Mouse (Mus musculus): ENCODE data around the gene Haus8. TPM values are rescaled to one million over a fixed set of nuclear protein-coding genes. Genes with fewer than 3 reads are reported as not detected.
"Not testable (repeated sequence)": the region's sequence is repeated elsewhere in the genome, so short reads cannot be mapped to it uniquely, and the experiment has no call there.

Gene Haus8
- polyA plus RNA-seq, 1 experiment: 3.1 TPM

DNA sequence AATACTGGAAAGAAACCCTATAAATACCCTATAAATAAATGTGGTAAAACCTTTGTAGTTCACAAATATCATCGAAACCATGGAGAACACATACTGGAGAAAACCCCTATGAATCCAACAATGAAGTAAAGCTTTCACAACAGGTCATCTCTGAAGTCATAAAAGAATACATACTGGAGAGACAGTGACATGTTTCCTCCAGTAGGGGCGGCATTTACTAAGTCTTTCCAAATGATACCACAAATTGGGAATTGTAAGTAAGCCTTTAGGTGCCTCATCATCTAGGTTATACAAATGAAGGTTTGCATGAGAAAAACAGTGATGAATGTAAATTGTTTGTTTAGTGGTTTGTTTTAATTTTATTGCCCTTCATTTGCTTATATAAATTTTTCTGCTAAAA lies 48.2 kb downstream of the Haus8 start:
- Histone ChIP-seq H3K36me3 (ENCODE audit: control insufficient read depth, insufficient read depth, low read length) (no peaks in the 10 kb centered on the region), H3K27ac (ENCODE audit: insufficient read depth, low read depth, low read length) (no peak overlapping the region), H3K4me3 (ENCODE audit: insufficient read depth, low read depth, low read length) (no peak overlapping the region), H3K27me3 (replicated peaks; ENCODE audit: control insufficient read depth, insufficient read depth, low read length) (no peaks in the 10 kb centered on the region), H3K4me1 (ENCODE audit: control insufficient read depth, insufficient read depth, low read length) (no peaks in the 10 kb centered on the region)
- whole genome bisulfite sequencing: 47% methylated on average over 2 of the region's 2 CpGs
- peak; percentile 33 for DNase-seq
- TF ChIP-seq CTCF (conservative IDR thresholded peaks at IDR 0.05; ENCODE audit: insufficient read depth, insufficient read length, low read depth, low read length): no peak
- no peak for TF ChIP-seq POLR2A (IDR thresholded peaks at IDR 0.05; ENCODE audit: low read depth, low read length)

- 73% methylated on average over 5 of the region's 5 CpGs for WGBS
- DNase-seq; H3K4me1 ChIP-seq (ENCODE audit: control insufficient read depth, insufficient read depth, low read length); H3K27me3 ChIP-seq (replicated peaks; ENCODE audit: control insufficient read depth, insufficient read depth, low read length); H3K36me3 ChIP-seq (ENCODE audit: control insufficient read depth, insufficient read depth, low read length); H3K4me3 ChIP-seq (ENCODE audit: insufficient read depth, low read depth, low read length); H3K27ac ChIP-seq (ENCODE audit: insufficient read depth, low read depth, low read length): not testable (repeated sequence)
Measured at GRCm38 (mm10) chr8:71214266-71214665, 58.5 kb downstream of the Haus8 start.

DNA sequence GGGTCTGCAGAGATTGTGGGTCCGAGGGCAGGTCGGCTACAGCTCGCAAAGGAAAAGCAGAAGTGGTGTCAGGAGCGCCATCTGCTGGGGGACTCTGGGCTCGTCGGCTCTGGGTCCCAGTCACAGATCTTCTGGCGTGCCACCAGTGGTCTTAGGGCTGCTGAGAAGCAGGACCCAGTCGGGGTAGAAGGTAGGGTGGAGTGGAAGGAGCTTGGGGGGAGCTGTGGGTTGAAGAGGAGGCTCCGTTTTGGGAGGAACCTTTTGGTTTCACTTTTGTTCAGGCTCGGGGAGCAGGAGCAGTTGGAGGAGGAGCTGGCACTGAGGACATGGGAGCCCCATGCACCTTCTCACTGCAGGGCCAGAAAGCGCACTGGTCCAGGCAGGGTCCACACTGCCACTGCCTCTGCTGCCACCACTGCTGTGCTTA lies 67.2 kb downstream of the Haus8 start:
- not testable (repeated sequence) for H3K4me1 ChIP-seq (ENCODE audit: control insufficient read depth, insufficient read depth, low read length)
- peak; percentile 11 for DNase-seq
- 0% methylated on average over 7 of the region's 11 CpGs for WGBS

More for the DNA sequence above, 67.2 kb downstream of the Haus8 start:
- H3K4me3 ChIP-seq (ENCODE audit: insufficient read depth, low read depth, low read length): peak overlapping the region; percentile 68
- H3K27ac ChIP-seq (ENCODE audit: insufficient read depth, low read depth, low read length); H3K27me3 ChIP-seq (replicated peaks; ENCODE audit: control insufficient read depth, insufficient read depth, low read length); H3K36me3 ChIP-seq (ENCODE audit: control insufficient read depth, insufficient read depth, low read length): not testable (repeated sequence)

Other genes with a start within 250 kb of the Haus8 start
- 11.4 and 12.0 TPM in 2 replicates for gene Myo9b, start 220 bp downstream of the Haus8 start, polyA plus RNA-seq (2012; rRNA removed)
- 111 and 127 TPM in 2 replicates for gene Use1, start 93.9 kb upstream of the Haus8 start, polyA plus RNA-seq (2012; rRNA removed)
- gene Ocel1, start 98.4 kb upstream of the Haus8 start, polyA plus RNA-seq (2012; rRNA removed): 12.5 and 14.2 TPM in 2 replicates
- 177 and 264 TPM in 2 replicates for gene Nr2f6, start 109.0 kb upstream of the Haus8 start, polyA plus RNA-seq (2012; rRNA removed)
- gene Ushbp1, start 122.9 kb upstream of the Haus8 start, polyA plus RNA-seq (2012; rRNA removed): 38.5 and 43.4 TPM in 2 replicates
- gene Babam1, start 123.9 kb upstream of the Haus8 start, polyA plus RNA-seq (2012; rRNA removed): 153 and 162 TPM in 2 replicates
- 0.28 and 0.79 TPM in 2 replicates for gene Ankle1, start 133.1 kb upstream of the Haus8 start, polyA plus RNA-seq (2012; rRNA removed)
- 29.8 and 38.3 TPM in 2 replicates for gene Abhd8, start 190.7 kb upstream of the Haus8 start, polyA plus RNA-seq (2012; rRNA removed)
- gene Mrpl34, start 192.0 kb upstream of the Haus8 start, polyA plus RNA-seq (2012; rRNA removed): 168 and 186 TPM in 2 replicates
- gene Dda1, start 196.3 kb upstream of the Haus8 start, polyA plus RNA-seq (2012; rRNA removed): 61.5 and 62.6 TPM in 2 replicates
- 12.6 and 15.2 TPM in 2 replicates for gene Ano8, start 213.0 kb upstream of the Haus8 start, polyA plus RNA-seq (2012; rRNA removed)
- 20.2 and 25.0 TPM in 2 replicates for gene Gtpbp3, start 215.2 kb upstream of the Haus8 start, polyA plus RNA-seq (2012; rRNA removed)
- 502 and 542 TPM in 2 replicates for gene Plvap, start 238.8 kb upstream of the Haus8 start, polyA plus RNA-seq (2012; rRNA removed)